Mouse (Mus musculus) stomach, postnatal 0 days (tissue): Measurements from ENCODE around the gene Syp. TPM values are rescaled to one million over a fixed set of nuclear protein-coding genes. Genes with fewer than 3 reads are reported as not detected.
A peak's percentile ranks its signal among the peaks of the same experiment; 100 is the strongest.

ENCODE experiments used
- ATAC-seq: fragments of 200-750 bp; cut with Nextera tagmentation; 2 replicates; pipeline ENCODE4 v1.8.0; 2017; ENCODE audit not compliant: low FRiP score, low TSS enrichment
- DNase-seq: peaks from one replicate; pipeline ENCODE4 v3.0.0-alpha.2; 2016; ENCODE audit warnings: low spot score
- H3K27ac ChIP-seq: fragments of 300-500 bp; sonication (generic); replicated peaks from 2 replicates; pipeline ENCODE4 v1.5.1; 2014; ENCODE audit warnings: mild to moderate bottlenecking, control low read depth
- H3K27me3 ChIP-seq: fragments of 300-500 bp; sonication (generic); 2 replicates; pipeline ENCODE4 v1.6.1; 2014; ENCODE audit warnings: low read length; ENCODE audit not compliant: control insufficient read depth, insufficient read depth
- H3K36me3 ChIP-seq: fragments of 300-500 bp; sonication (generic); 2 replicates; pipeline ENCODE4 v1.6.1; 2014; ENCODE audit warnings: low read length, mixed read lengths; ENCODE audit not compliant: control insufficient read depth, insufficient read depth
- H3K4me1 ChIP-seq: fragments of 300-500 bp; sonication (generic); replicated peaks from 2 replicates; pipeline ENCODE4 v1.6.1; 2014; ENCODE audit warnings: antibody characterized with exemption; ENCODE audit not compliant: control insufficient read depth, insufficient read depth
- H3K4me2 ChIP-seq: fragments of 300-500 bp; sonication (generic); replicated peaks from 2 replicates; pipeline ENCODE4 v1.6.1; 2014; ENCODE audit warnings: low read depth, mild to moderate bottlenecking, control low read depth, moderate library complexity
- H3K4me3 ChIP-seq: fragments of 300-500 bp; sonication (generic); 2 replicates; pipeline ENCODE4 v1.5.1; 2014; ENCODE audit warnings: low read depth, low read length, control low read depth
- H3K9ac ChIP-seq: fragments of 300-500 bp; sonication (generic); 2 replicates; pipeline ENCODE4 v1.6.1; 2014; ENCODE audit warnings: mild to moderate bottlenecking, low read length, control low read depth, mixed read lengths
- H3K9me3 ChIP-seq: fragments of 300-500 bp; sonication (generic); 2 replicates; pipeline ENCODE4 v1.6.1; 2016; ENCODE audit warnings: low read length; ENCODE audit not compliant: control insufficient read depth
- CTCF ChIP-seq: IDR thresholded peaks from 2 replicates; pipeline ENCODE4 v1.5.1; 2016; ENCODE audit warnings: antibody characterized with exemption, low read depth, mild to moderate bottlenecking, moderate library complexity
- EP300 ChIP-seq: optimal IDR thresholded peaks from 2 replicates; pipeline ENCODE3; 2016; ENCODE audit warnings: antibody characterized with exemption
- WGBS: fragments of 180-500 bp; shearing (Covaris S2); extraction: QIAGEN DNeasy Blood & Tissue Kit; methylation state at CpG from one replicate; pipeline ENCODE4 v1.1.7; 2014; 5-methylcytosine and 5-hydroxymethylcytosine counted together
- polyA plus RNA-seq: library from polyadenylated mRNA; unstranded; fragments of >200 nt; fragmentation: Nextera tagmentation; extraction: Ambion mirVana; gene quantifications from 2 replicates; pipeline ENCODE4 v1.2.1, GENCODE M21; 2015

Syp gene
- polyA plus RNA-seq, 1 experiment from 2014 or later: 6.5 TPM

DNA sequence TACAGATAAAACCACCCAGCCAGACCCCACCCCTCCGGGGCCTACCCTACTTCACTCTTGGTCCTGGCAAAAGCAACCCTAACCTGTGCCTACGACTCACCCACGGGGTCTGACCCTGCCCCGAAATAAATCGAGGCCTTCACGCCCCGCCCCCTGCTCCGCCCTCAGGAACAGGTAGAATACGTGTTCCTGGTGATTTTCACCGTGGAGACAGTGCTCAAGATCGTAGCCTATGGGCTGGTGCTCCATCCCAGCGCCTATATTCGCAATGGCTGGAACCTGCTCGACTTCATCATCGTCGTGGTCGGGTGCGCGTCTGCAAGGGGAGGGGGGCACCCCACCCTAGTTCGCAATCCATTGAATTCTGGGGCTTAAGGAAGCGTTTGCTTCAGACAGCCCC, 28.2 kb upstream of the Syp start:
- 13% methylated on average over 21 of the region's 21 CpGs for WGBS
- Histone ChIP-seq H3K4me1 (no peaks in the 10 kb centered on the region), H3K36me3 (no peaks in the 10 kb centered on the region), H3K4me2 (peak overlapping the region; percentile 58), H3K9me3 (no peaks in the 10 kb centered on the region), H3K27ac (no peak overlapping the region), H3K4me3 (peak overlapping the region; percentile 31), H3K9ac (no peak overlapping the region), H3K27me3 (no peaks in the 10 kb centered on the region)
- ATAC-seq (no peak), DNase-seq (no peak)
- TF ChIP-seq EP300 (no peak), CTCF (no peak)

GRCm38 (mm10) chrX:7610536-7611258, 27.6 kb upstream of the Syp start:
- H3K9me3 ChIP-seq: no peaks in the 10 kb centered on the region
- 0 out of 2 replicates have a peak overlapping the region, but pooled peaks have one; percentile 18 for H3K9ac ChIP-seq
- no peaks in the 10 kb centered on the region for H3K36me3 ChIP-seq
- H3K27me3 ChIP-seq: no peaks in the 10 kb centered on the region
- 23% methylated on average over 25 of the region's 26 CpGs for WGBS
- DNase-seq (no peak), ATAC-seq (0 out of 2 replicates have a peak, but pooled peaks have one; percentile 21)
- H3K27ac ChIP-seq: no peak overlapping the region
- TF ChIP-seq CTCF: no peak
- TF ChIP-seq EP300: no peak
- H3K4me1 ChIP-seq: no peaks in the 10 kb centered on the region
- H3K4me3 ChIP-seq: peak overlapping the region; percentile 31
- peak overlapping the region; percentile 58 for H3K4me2 ChIP-seq

DNA sequence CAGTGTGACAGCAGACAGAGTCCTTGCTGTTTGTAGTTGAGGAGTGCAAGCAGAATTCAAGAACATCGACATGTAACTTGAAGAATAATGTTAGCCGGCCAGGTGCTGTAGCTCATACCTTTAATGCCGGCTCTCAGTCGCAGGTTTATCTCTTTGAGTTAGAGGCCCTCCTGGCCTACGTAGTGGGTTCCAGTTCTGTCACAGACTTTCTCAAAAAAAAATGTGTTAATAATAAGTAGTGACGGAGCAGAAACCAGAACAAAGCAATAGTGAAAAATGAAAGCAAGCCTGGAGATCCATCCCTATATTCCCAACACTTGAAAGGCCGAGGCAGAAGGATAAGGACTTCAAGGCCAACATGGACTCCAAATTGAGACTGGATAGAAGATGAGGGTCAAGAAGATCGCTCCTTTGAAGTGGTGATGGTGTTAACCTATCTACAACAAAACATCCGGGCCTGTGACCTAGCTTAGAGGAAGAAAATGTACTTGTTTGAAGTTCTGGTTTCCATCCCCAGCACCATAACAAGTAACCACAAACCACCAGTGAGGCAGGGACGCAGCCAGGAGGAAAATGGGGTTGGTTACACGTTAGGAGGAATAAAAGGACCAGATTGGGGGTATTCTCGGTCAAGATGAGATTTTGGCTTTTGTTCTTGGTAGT, 20.3 kb upstream of the Syp start:
- no peaks in the 10 kb centered on the region for H3K9me3 ChIP-seq
- no peaks in the 10 kb centered on the region for H3K27me3 ChIP-seq
- DNase-seq (no peak), ATAC-seq (no peak)
- H3K4me1 ChIP-seq: no peaks in the 10 kb centered on the region
- no peaks in the 10 kb centered on the region for H3K36me3 ChIP-seq
- 77% methylated on average over 12 of the region's 12 CpGs for WGBS
- no peak overlapping the region for H3K4me3 ChIP-seq
- TF ChIP-seq CTCF (no peak), EP300 (no peak)
- H3K4me2 ChIP-seq: no peak overlapping the region
- H3K9ac ChIP-seq: no peak overlapping the region
- H3K27ac ChIP-seq: no peak overlapping the region

DNA sequence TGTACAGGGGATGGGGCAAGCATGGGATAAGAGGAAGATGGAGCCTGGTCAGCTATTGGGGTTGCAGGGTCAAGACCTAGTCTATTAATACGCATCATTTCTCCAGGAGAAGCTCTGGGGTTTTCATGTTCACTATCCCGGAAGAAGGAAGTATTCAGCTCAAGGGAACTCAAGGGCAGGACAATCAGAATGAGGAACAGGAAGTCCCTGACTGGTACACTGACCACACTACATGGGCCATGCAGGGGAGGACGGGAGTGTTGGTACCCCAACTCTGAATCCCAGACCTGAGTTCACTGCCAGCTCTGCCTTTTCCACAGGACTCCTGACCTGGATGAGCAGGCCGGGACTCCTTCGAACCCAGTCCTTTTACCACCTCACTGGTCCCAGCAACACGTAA, 5.7 kb upstream of the Syp start:
- 91% methylated on average over 6 of the region's 6 CpGs for WGBS
- ATAC-seq: no peak
- no peaks in the 10 kb centered on the region for H3K9me3 ChIP-seq
- H3K4me1 ChIP-seq: no peaks in the 10 kb centered on the region
- no peak for TF ChIP-seq CTCF
- no peak for TF ChIP-seq EP300
- no peak overlapping the region for H3K4me2 ChIP-seq
- H3K27me3 ChIP-seq: no peaks in the 10 kb centered on the region
- no peak overlapping the region for H3K4me3 ChIP-seq
- DNase-seq: no peak
- H3K36me3 ChIP-seq: no peaks in the 10 kb centered on the region
- H3K9ac ChIP-seq: no peak overlapping the region
- no peak overlapping the region for H3K27ac ChIP-seq

GRCm38 (mm10) chrX:7635101-7635500, 3.2 kb upstream of the Syp start:
- Histone ChIP-seq H3K9me3 (no peaks in the 10 kb centered on the region), H3K27me3 (no peaks in the 10 kb centered on the region), H3K27ac (no peak overlapping the region), H3K4me2 (no peak overlapping the region), H3K4me1 (no peaks in the 10 kb centered on the region), H3K9ac (no peak overlapping the region), H3K36me3 (no peaks in the 10 kb centered on the region), H3K4me3 (no peak overlapping the region)
- ATAC-seq: no peak
- no peak for DNase-seq
- TF ChIP-seq CTCF (no peak), EP300 (no peak)
- 65% methylated on average over 3 of the region's 3 CpGs for WGBS
